Mouse (Mus musculus) lung, embryonic 14.5 days (tissue): Measurements from ENCODE around the gene Pax7. TPM values are rescaled to one million over a fixed set of nuclear protein-coding genes. Genes with fewer than 3 reads are reported as not detected.

Experiments used
- ATAC-seq: fragments of 200-750 bp; cut with Nextera tagmentation; 2 replicates; pipeline ENCODE4 v1.8.0; 2017; ENCODE audit warnings: mild to moderate bottlenecking, moderate TSS enrichment, moderate library complexity; ENCODE audit not compliant: insufficient read depth
- DNase-seq: peaks from one replicate; pipeline ENCODE4 v3.0.0-alpha.2; 2015
- H3K27ac ChIP-seq: fragments of 300-500 bp; sonication (generic); 2 replicates; pipeline ENCODE4 v1.5.1; 2014; ENCODE audit warnings: low read depth, mild to moderate bottlenecking, moderate library complexity
- H3K27me3 ChIP-seq: fragments of 300-500 bp; sonication (generic); 2 replicates; pipeline ENCODE4 v1.6.1; 2014; ENCODE audit warnings: low read length, control low read depth; ENCODE audit not compliant: insufficient read depth
- H3K36me3 ChIP-seq: fragments of 300-500 bp; sonication (generic); 2 replicates; pipeline ENCODE4 v1.6.1; 2014; ENCODE audit warnings: control low read depth; ENCODE audit not compliant: insufficient read depth
- H3K4me1 ChIP-seq: fragments of 300-500 bp; sonication (generic); 2 replicates; pipeline ENCODE4 v1.6.1; 2014; ENCODE audit warnings: antibody characterized with exemption, control low read depth; ENCODE audit not compliant: insufficient read depth
- H3K4me2 ChIP-seq: fragments of 300-500 bp; sonication (generic); 2 replicates; pipeline ENCODE4 v1.6.1; 2014; ENCODE audit warnings: mild to moderate bottlenecking
- H3K4me3 ChIP-seq: fragments of 300-500 bp; sonication (generic); 2 replicates; pipeline ENCODE4 v1.5.1; 2014; ENCODE audit warnings: low read depth, low read length
- H3K9ac ChIP-seq: fragments of 300-500 bp; sonication (generic); 2 replicates; pipeline ENCODE4 v1.6.1; 2014
- H3K9me3 ChIP-seq: fragments of 300-500 bp; sonication (generic); 2 replicates; pipeline ENCODE4 v1.6.1; 2016; ENCODE audit warnings: low read depth, low read length, control low read depth
- CTCF ChIP-seq: IDR thresholded peaks from 2 replicates; pipeline ENCODE4 v1.5.1; 2016; ENCODE audit warnings: antibody characterized with exemption, low read depth
- WGBS: fragments of 180-500 bp; shearing (Covaris S2); extraction: QIAGEN DNeasy Blood & Tissue Kit; methylation state at CpG from one replicate; pipeline ENCODE4 v1.1.7; 2014; 5-methylcytosine and 5-hydroxymethylcytosine counted together
- polyA plus RNA-seq: library from polyadenylated mRNA; unstranded; fragments of >200 nt; fragmentation: Nextera tagmentation; extraction: Ambion mirVana; gene quantifications from 2 replicates; pipeline ENCODE4 v1.2.1, GENCODE M21; 2014

Pax7 gene
- polyA plus RNA-seq, 1 experiment from 2014 or later: not detected

DNA sequence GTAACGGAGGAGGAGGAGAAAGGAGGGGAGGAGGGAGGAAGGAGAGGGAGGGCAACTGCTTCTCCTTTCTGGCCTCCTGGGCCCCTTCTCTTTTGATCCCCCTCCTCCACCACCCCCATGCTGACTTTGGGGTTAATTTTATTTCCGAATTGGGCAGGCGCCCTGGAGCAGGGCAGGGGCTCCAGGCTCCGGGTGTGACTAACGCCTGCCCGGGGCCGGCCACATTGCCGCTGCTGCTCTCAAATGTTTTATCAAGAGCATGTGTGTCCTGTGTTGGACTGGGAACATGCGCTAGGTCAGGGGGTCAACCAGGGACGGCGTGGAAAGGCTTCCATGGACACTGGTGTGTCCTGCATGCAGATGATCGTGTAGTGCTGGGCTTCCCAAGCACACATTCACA is 87.2 kb downstream of the Pax7 start:
- no peaks in the 10 kb centered on the region for H3K9me3 ChIP-seq
- H3K4me3 ChIP-seq: no peak overlapping the region
- H3K36me3 ChIP-seq: no peaks in the 10 kb centered on the region
- H3K27me3 ChIP-seq: no peaks in the 10 kb centered on the region
- H3K4me2 ChIP-seq: no peak overlapping the region
- WGBS: 29% methylated on average over 12 of the region's 12 CpGs
- DNase-seq (no peak), ATAC-seq (no peak)
- no peak overlapping the region for H3K9ac ChIP-seq
- H3K4me1 ChIP-seq: no peaks in the 10 kb centered on the region
- H3K27ac ChIP-seq: no peak overlapping the region
- no peak for TF ChIP-seq CTCF

DNA sequence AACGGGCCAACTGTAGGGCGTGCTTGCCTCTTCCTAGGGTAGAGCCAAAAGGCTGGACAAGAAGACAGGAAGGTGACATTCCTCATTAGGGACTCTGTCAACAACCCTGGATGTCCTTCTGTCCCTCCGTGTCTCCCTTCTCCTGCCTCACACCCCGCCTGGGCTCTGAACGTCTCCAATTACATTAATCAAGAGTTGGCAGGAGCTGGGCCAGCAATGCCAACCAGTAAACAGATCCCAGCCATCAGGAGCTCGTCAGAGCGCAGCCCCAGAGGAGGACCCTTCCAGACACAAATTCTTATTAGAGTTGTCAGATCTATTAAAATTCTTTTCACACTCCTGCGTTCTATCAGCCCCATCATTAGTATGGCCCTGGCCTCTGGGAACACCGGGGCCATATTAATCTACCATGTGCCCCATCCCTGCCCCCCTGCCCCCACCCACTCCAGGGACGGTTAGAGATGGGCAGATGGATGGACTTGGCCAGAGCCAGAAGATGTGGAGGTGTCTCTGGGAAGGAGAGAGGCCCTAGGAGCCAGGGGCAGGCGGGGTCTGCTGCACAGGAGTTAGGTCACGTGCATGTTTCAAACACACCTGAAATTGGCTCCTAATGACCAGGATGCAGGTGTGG is 88.4 kb downstream of the Pax7 start:
- WGBS: 50% methylated on average over 12 of the region's 12 CpGs
- Histone ChIP-seq H3K27ac (no peak overlapping the region), H3K27me3 (no peaks in the 10 kb centered on the region), H3K4me3 (no peak overlapping the region), H3K36me3 (no peaks in the 10 kb centered on the region), H3K4me2 (no peak overlapping the region), H3K9me3 (no peaks in the 10 kb centered on the region), H3K9ac (no peak overlapping the region), H3K4me1 (no peaks in the 10 kb centered on the region)
- DNase-seq: no peak
- ATAC-seq: no peak
- TF ChIP-seq CTCF: no peak

DNA sequence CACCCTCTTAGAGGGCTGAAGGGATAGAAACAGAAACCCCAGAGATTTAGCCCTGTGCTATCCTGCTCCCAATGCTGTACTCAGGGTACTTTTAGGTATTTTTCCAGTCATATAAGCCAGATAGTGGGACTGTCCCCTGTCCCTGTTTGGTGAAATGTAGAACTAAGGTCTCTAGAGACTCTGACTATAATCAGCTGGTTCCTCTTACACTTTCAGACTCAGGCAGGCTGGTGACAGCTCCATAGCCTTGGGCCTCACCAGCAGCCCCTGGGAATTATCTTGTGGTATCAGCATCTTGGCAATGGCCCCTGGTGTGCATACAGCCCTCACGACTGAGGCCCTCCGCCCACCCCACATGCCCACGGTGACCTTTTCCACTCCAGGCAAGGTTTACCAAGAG is 89.7 kb downstream of the Pax7 start:
- 48% methylated on average over 3 of the region's 3 CpGs for WGBS

DNA sequence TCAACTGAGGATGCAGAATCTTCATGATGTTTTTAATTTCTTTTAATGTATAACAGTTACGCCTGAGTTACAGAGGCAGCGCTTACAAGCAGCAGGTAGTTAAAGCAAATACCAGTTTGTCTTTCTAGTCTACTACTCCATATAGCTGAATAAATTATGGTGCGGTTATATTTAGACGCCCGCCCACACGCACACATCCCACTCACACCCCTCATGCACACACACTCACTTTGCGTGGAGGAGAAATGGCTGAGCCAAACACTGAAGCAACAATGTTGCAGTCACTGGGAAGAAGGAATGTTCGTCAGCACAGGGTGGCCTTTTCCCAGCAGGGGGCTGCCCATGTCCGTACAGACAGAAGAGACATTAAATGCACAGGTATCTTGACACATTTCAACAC is 96.3 kb downstream of the Pax7 start:
- no peak overlapping the region for H3K4me3 ChIP-seq
- WGBS: 81% methylated on average over 9 of the region's 9 CpGs

More for the DNA sequence above, 89.7 kb downstream of the Pax7 start:
- H3K36me3 ChIP-seq: no peaks in the 10 kb centered on the region
- DNase-seq (no peak), ATAC-seq (no peak)
- H3K27ac ChIP-seq: no peak overlapping the region
- H3K4me1 ChIP-seq: no peaks in the 10 kb centered on the region
- H3K4me3 ChIP-seq: no peak overlapping the region
- no peak for TF ChIP-seq CTCF
- H3K4me2 ChIP-seq: no peak overlapping the region
- no peaks in the 10 kb centered on the region for H3K27me3 ChIP-seq
- H3K9ac ChIP-seq: no peak overlapping the region
- H3K9me3 ChIP-seq: no peaks in the 10 kb centered on the region

DNA sequence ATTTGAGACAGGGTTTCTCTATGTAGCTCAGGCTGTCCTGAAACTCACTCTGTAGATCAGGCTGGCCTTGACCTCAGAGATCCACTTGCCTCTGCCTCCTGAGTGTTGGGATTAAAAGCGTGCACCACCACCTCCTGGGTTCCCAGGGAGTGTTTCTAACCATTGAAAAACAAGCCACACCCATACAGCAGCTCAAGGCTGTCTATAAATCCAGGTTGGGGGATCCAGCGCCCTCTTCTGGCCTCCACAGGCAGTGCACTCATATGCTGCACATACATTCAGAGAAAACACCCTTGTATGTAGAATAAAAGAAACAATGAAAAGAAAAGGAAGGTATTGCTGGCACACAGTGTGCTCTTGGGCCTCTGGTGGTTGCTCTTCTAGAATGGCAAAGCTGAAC is 106.2 kb downstream of the Pax7 start:
- H3K36me3 ChIP-seq: no peaks in the 10 kb centered on the region
- DNase-seq (no peak), ATAC-seq (no peak)
- 54% methylated on average over 2 of the region's 2 CpGs for WGBS
- no peak overlapping the region for H3K4me3 ChIP-seq
- no peaks in the 10 kb centered on the region for H3K27me3 ChIP-seq
- no peak overlapping the region for H3K27ac ChIP-seq
- no peak for TF ChIP-seq CTCF
- no peaks in the 10 kb centered on the region for H3K4me1 ChIP-seq
- no peaks in the 10 kb centered on the region for H3K9me3 ChIP-seq
- no peak overlapping the region for H3K4me2 ChIP-seq
- H3K9ac ChIP-seq: no peak overlapping the region

More for the DNA sequence above, 96.3 kb downstream of the Pax7 start:
- no peaks in the 10 kb centered on the region for H3K9me3 ChIP-seq
- H3K4me2 ChIP-seq: no peak overlapping the region
- no peak for TF ChIP-seq CTCF
- H3K27ac ChIP-seq: no peak overlapping the region
- no peaks in the 10 kb centered on the region for H3K4me1 ChIP-seq
- no peaks in the 10 kb centered on the region for H3K27me3 ChIP-seq
- H3K36me3 ChIP-seq: no peaks in the 10 kb centered on the region
- ATAC-seq: no peak
- no peak for DNase-seq
- H3K9ac ChIP-seq: no peak overlapping the region

DNA sequence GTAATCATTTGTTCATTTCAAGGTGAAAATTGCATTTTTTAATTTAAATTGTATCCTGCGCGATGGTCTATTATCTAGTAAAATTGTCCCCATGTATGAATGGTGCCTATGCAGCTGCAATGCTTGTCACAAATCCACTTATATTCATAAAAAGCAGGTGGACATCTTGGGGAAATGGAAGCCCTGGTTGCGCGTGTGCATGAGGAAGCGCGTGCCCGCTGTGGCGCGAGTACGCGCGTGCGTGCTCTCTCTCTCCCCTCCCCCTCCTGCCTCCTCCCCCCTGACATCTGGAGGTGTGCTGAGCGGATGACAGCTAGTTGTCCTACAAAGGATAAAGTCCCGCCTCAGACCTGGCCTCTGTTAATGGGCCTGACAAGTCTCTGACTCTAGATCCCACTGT is 107.9 kb downstream of the Pax7 start:
- no peak for TF ChIP-seq CTCF
- ATAC-seq: no peak

DNA sequence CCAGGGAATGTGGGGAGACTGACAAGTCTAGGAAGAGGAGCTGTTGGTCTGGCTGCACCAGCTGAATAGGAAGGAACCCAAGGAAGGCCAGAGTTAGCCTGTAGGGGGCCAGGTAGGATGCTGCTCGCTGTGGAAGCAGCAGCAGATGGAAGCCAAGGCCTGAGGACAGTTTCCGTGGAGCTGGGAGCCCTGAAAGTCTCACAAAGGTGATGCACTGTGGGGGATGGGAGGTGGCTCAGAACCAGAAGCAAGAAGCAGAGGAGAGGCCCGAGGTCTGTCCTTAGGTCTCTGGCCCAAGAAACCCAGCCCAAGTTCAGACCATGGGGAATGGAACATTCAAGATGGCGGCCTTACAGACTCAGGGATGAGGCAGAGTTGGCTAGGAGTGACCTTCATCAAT is 109.0 kb downstream of the Pax7 start:
- H3K4me1 ChIP-seq: no peaks in the 10 kb centered on the region
- no peaks in the 10 kb centered on the region for H3K9me3 ChIP-seq
- H3K9ac ChIP-seq: no peak overlapping the region
- H3K4me3 ChIP-seq: no peak overlapping the region
- no peak overlapping the region for H3K27ac ChIP-seq
- WGBS: 47% methylated on average over 4 of the region's 4 CpGs
- no peaks in the 10 kb centered on the region for H3K27me3 ChIP-seq
- TF ChIP-seq CTCF: no peak
- H3K36me3 ChIP-seq: no peaks in the 10 kb centered on the region
- no peak for DNase-seq
- ATAC-seq: no peak
- H3K4me2 ChIP-seq: no peak overlapping the region

More for the DNA sequence above, 107.9 kb downstream of the Pax7 start:
- no peak overlapping the region for H3K4me3 ChIP-seq
- DNase-seq: no peak
- no peaks in the 10 kb centered on the region for H3K27me3 ChIP-seq
- no peak overlapping the region for H3K4me2 ChIP-seq
- H3K27ac ChIP-seq: no peak overlapping the region
- H3K9me3 ChIP-seq: no peaks in the 10 kb centered on the region
- H3K36me3 ChIP-seq: no peaks in the 10 kb centered on the region
- no peaks in the 10 kb centered on the region for H3K4me1 ChIP-seq
- 55% methylated on average over 15 of the region's 15 CpGs for WGBS
- H3K9ac ChIP-seq: no peak overlapping the region
